Mouse (Mus musculus): Measurements from ENCODE around the gene Mup15.
"Not testable (repeated sequence)": the region's sequence is repeated elsewhere in the genome, so short reads cannot be mapped to it uniquely, and the experiment has no call there.

Mup15 gene

DNA sequence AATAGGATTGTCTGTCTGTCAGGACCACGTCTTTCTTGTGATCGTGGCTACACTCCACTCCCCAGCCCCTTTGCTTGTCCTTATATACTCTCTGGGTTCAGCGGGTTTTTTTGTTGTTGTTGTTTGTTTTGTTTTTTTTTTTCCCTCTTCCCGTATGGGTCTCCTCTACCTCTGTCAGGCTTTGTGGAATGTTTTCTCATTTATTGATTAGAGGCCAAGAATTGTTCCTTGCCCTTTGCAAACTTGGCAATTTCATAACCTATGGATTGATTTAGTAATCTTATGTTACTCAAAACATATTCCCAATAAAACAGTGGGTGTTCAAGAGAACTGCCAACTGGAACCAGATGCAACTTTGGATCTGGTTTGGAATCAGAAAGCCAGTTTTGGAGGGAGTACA lies at the start of gene Mup15:
Gene Mup15, minus strand, starts transcription at position 101 of the 400 bp plus-strand sequence.
- not testable (repeated sequence) for DNase-seq (ENCODE audit: low read depth, low spot score)
